Mouse (Mus musculus) embryonic fibroblast, embryonic 13.5 days (primary cell): ENCODE results near the gene Slc35f1.

Experiments used
- CTCF ChIP-seq: IDR thresholded peaks from 2 replicates; pipeline ENCODE4 v1.5.1; 2011; ENCODE audit warnings: mild to moderate bottlenecking, control low read depth, low read length, moderate library complexity, borderline replicate concordance; ENCODE audit not compliant: insufficient read depth
- POLR2A ChIP-seq: IDR thresholded peaks from 2 replicates; pipeline ENCODE4 v1.6.1; 2011; ENCODE audit warnings: low read depth, mild to moderate bottlenecking, control low read depth, low read length, moderate library complexity

- TF ChIP-seq POLR2A = no peak
- no peak for TF ChIP-seq CTCF
Observed at GRCm38 (mm10) chr10:52874712-52875111, 184.4 kb downstream of the Slc35f1 start.
